Mouse (Mus musculus): ENCODE data around the gene Ehbp1.

GRCm38 (mm10) chr11:22287513-22287900 is 54.6 kb downstream of the Ehbp1 start:
- no peak for TF ChIP-seq GATA1 (IDR thresholded peaks at IDR 0.05; ENCODE audit: low read length)
- TF ChIP-seq TAL1 (IDR thresholded peaks at IDR 0.05; ENCODE audit: low read length) = no peak

Data from erythroblast, embryonic 14.5 days (primary cell).